Mouse (Mus musculus) gastrocnemius, postnatal 4 days (tissue): ENCODE data around the gene Tspan5. TPM values are rescaled to one million over a fixed set of nuclear protein-coding genes. Genes with fewer than 3 reads are reported as not detected.

Experiments used
- DNase-seq, 2 experiments: peaks; one replicate each; pipeline ENCODE4 v3.0.0; 2021 to 2022; ENCODE audit warnings: low spot score in 2 of 2, mixed read lengths in 2 of 2
- total RNA-seq, 2 experiments: library from RNA; stranded (reverse); gene quantifications; 2 replicates each; pipeline ENCODE4 v1.2.3; 2021

Gene Tspan5
- total RNA-seq, 2 experiments from 2014 or later, result 16.3 to 17.5 TPM

DNA sequence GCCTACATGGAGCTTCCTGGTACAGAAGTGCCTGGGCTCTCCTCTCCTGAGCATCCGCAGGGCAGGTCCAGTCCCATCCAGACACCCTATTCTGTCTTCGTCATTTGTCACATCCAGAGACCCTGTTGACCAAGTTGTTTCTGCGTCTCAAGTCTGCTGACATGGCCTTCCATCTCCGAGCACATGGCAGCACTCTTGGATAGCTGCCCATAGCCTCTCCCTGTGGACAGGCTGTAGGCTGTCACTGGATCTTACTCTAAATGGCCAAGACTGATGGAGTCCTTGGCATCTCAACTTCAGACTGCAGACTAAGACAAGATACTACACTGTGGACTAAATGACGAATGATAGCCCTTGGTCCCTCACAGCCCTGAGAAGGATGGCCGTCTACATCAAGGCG is 133.3 kb downstream of the Tspan5 start:
- no peak for DNase-seq

DNA sequence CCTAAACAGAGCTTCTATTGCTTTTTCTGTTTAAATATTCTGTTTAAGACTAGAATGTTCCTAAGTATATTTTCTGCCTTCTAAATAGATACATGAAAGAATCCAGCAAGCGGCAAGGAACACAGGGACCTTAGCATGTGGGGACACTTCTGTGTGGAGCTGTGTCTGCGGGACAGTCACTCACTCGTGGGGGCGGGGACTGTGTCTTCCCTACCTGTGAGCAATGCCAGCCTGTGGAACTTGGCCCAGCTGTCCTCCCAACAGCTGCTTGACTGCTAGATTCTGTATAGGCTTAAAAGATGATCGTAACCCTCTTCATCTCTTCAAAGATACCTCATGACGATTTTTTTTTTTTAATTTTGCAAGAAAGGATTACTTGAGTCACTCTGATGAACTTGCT is 133.9 kb downstream of the Tspan5 start:
- DNase-seq, result no peak

GRCm38 (mm10) chr3:138876418-138876817 is 134.4 kb downstream of the Tspan5 start:
- no peak for DNase-seq

DNA sequence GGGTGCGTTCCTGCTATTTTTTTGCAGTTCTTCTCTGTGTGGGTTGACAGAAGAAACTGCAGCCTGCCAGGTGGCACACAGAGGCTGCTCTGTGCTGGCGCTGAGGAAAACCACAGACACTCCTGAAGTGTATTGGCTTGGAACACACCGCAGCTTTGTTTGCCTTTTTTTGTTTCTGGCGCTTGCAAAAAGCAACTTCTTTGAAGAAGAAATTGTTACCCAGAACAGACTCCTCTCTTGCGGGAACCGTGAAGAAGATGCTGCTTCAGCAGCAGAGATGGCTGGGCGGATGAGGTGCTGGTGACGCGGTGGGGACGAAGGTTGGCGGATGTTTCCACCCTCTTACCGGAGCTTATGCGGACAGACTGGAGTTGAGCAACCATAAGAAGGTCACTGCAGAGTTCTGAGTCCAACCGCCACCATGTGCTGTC is 135.0 kb downstream of the Tspan5 start:
- no peak for DNase-seq

DNA sequence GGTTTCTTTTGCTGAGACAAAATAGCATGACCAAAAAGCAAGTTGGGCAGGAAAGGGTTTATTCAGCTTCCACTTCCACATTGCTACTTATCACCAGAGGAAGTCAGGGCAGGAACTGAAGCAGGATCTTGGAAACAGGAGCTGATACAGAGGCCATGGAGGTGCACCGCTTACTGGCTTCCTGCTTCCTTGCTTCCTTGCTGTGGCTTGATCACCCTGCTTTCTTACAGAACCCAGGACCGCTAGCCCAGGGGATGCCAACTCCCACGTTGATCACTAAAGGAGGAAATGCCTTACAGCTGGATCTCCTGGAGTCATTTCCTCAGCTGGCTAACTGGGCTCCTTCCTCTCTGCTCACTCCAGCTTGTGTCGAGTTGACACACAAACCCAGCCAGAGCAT is 135.7 kb downstream of the Tspan5 start:
- no peak for DNase-seq

- DNase-seq, result no peak
Measured at GRCm38 (mm10) chr3:138880999-138881724, 139.2 kb downstream of the Tspan5 start.

DNA sequence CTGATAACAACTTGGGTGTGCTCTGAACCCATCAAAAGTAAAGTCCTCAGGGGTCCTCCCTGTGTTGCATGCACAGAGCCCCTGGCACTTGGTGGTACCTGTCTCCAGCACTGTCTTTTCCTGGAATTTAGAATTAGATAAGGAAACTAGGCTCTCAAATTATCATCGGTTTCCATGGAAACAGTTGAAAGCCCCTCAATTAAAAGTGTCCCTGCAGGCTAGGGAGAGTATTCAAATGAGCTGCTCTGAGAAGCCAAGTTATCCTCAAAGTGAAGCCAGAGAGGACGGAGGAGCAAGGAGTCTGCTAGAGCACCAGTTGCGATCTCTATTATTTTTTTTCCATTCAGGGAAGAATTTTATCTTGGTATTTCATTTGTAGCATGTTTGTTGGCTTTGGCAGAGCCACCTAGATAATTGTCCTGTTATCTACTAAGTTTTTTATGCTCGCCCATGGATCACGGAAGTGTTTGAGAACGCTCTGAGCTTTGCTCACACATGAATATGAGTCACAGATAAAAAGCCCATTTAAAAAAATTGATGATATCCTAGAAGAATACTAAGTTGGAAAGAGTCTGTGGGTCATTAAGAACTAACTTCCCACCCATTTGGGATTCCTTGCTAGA is 139.8 kb downstream of the Tspan5 start:
- no peak for DNase-seq

- no peak for DNase-seq
Measured at GRCm38 (mm10) chr3:138886121-138886520, 144.1 kb downstream of the Tspan5 start.

DNA sequence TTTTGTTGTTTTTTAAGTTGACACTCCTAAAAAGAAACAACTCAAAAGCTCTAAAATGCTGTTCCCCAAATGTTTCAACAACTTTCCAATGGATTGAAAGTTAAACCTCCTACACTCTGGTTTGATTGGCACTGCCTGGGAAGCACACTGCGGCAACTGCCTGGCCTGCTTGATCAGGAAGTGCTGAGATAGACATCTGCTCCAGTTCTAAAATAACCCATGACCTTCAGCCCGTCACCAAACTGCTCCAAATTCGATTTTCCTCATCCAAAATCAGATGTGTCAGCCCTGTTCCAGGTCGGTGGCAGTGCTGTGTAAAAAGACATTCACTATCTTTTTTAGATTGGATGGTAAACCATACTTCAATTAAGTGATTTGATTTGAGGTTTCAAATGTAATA is 147.2 kb downstream of the Tspan5 start:
- no peak for DNase-seq

GRCm38 (mm10) chr3:138889769-138890295 is 147.8 kb downstream of the Tspan5 start:
- DNase-seq, result no peak

DNA sequence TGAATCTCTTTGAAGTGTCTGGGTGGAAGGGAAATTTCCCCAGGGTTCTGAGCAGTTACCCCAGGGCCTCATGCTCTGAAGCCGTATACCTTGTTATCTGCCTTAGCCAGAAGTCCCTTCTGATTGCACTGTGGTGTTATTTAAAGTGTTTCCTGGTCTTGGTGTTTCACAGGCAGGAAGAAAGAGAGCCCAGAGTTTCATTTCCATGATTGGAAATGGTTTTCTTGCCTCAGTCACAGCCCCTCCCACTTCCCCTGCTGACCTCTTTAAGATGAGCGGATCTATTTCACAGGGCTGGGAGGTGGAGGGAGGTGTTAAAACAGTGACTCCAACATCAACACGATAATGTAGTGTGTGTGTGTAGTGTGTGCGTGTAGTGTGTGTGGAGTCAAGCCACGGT is 151.5 kb downstream of the Tspan5 start:
- DNase-seq, result no peak

DNA sequence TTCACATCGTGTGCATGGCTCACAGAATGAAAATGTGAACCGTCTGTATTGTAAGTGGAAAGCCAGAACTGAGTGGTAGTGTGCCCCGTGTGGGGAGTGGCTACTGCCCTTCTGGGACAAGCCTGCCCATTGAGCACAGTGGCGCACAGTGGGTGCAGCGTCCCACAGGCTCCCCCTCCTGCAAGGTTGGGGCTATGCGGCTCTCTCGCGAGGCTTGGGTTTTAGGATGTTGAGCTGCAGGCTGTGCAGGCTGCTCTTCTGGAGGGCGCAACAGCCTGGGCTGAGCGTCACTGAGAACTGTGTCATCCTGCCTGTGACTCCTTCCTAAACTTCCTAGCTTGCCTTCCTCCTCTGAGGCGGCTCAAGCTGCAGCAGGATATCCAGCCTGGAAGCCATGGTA is 155.5 kb downstream of the Tspan5 start:
- DNase-seq, result no peak

DNA sequence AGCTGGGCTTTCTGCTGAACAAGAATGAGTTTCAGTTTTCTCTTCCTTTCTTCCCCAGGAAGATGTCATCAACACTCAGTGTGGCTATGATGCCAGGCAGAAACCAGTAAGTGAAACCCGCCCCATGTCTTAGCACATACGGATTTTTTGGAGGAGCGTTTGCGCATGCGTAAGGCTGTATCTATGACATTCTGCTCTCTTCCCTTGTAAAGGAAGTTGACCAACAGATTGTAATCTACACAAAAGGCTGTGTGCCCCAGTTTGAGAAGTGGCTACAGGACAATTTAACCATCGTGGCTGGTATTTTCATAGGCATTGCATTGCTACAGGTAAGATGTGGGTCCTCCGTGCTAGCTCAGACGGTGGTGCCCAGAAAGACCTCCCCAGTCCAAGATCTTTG is 156.1 kb downstream of the Tspan5 start:
- no peak for DNase-seq

GRCm38 (mm10) chr3:138900571-138901141 is 158.7 kb downstream of the Tspan5 start:
- DNase-seq, result no peak

GRCm38 (mm10) chr3:138905678-138906077 is 163.7 kb downstream of the Tspan5 start:
- peak in 1 of 2 experiments; percentile 55 for DNase-seq

DNA sequence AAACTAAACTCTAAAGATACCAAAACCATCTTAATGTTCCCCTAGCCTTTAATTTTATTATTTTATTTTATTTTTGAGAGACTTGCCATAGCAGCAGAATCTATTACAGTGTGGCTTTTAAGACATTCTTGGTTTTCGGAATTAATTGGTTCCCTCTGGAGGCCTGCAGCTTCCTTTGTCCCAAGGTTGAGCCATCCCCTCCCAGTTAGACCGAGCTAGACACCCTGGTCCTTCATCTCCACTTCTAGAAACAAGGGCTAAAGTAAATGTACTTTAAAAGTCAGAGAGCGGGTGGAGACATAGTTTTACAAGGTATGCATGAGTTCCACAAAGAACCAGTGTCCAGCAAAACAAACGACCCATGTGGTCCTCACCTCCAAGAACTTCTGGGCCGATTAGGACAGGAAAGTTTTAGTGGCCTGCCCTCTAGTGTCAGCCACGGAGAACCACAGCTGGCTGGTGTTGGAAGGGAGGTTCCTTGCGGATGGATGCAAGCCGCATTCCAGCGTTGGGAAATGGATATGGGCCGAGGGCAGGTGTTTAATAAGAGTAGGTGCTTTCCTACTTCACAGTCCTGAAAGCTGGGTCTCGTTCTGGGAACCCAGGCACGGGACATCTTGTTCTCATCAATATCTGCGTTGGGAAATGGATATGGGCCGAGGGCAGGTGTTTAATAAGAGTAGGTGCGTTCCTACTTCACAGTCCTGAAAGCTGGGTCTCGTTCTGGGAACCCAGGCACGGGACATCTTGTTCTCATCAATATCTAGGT is 164.3 kb downstream of the Tspan5 start:
- DNase-seq, result peak; percentile 53 to 75

- no peak for DNase-seq
Measured at GRCm38 (mm10) chr3:138909313-138909712, 167.3 kb downstream of the Tspan5 start.

DNA sequence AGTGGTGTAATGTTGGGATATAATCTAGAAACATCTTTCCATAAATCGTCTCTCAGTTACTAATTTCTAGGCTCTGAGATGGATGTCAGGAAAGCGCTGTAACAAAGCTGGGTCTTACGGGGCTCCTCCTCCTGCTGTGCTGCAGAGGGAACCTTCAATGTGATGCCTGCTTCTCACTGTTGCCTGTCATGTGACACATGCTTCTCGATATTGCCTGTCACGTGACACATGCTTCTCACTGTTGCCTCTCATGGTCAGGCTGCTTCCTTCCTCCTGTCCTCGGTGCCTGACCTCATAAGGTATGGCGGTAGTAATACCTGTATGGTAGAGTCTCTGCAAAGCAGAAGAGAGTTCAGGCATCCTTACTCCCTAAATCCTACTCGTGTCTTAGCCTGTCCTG is 170.5 kb downstream of the Tspan5 start:
- DNase-seq, result no peak

DNA sequence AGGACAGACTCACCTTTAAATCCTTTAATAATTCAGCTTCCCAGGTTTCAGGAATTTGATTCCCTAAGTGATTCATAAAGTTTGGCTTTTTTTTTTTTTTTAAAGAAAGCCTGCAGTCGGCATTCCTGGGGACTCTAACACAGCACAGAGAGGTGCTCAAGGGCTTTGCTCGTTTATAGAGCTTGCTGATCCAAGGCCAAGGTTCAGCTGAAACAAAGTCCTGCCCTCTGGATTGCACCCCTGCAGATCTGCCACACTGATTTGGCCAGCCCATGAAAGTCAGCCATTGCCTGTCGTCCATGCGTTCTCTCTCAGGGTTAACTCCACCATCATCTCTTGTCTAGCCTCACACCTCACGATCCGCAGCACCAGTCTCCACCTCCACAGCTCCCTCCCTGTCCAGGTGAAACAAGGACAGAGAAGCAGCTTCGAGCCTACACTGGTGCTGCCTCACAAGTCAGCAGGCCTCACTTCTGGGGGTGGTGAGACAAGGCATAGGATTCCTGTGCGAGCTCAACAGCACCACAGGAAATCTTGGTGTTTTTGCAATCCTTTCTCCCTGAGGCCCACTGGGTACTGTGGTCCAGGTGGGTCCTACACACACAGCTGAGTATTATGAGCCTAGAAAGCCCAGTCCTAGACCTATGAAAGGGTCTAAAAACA is 172.8 kb downstream of the Tspan5 start:
- no peak for DNase-seq

DNA sequence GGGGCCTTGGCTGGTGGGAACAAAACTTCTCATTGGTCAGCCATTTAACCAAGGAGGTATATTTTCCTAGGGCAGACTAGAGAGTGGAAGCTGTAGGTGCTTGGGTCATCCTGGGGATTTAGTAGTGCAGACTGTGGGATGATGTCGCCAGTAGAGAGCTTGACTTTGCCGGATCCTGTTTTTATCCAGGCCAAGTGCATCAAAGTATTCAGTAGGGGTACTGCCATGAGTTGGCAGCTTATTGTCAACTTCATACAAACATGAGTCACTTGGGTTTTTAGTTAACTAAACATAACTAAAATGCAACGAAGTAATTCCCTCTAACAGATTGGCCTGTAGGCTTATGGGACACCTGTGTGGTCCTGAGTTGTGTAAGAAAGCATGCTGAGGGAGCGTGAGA is 174.6 kb downstream of the Tspan5 start:
- no peak for DNase-seq

- no peak for DNase-seq
Measured at GRCm38 (mm10) chr3:138917016-138917415, 175.0 kb downstream of the Tspan5 start.
